Mouse (Mus musculus) activated CD4-positive, CD25-positive, alpha-beta regulatory T cell, adult 4 months (primary cell): ENCODE results near the gene Abcc12. TPM values are rescaled to one million over a fixed set of nuclear protein-coding genes. Genes with fewer than 3 reads are reported as not detected.

Source experiments
- ATAC-seq: one replicate; pipeline ENCODE4 v1.8.0; 2017
- polyA plus RNA-seq, 2 experiments: library from polyadenylated mRNA; unstranded; fragments of 100-300 nt; shearing (Covaris generic); gene quantifications; one replicate each; pipeline ENCODE4 v1.2.1; 2017

The Abcc12 gene
- polyA plus RNA-seq, 2 experiments from 2014 or later, result not detected

DNA sequence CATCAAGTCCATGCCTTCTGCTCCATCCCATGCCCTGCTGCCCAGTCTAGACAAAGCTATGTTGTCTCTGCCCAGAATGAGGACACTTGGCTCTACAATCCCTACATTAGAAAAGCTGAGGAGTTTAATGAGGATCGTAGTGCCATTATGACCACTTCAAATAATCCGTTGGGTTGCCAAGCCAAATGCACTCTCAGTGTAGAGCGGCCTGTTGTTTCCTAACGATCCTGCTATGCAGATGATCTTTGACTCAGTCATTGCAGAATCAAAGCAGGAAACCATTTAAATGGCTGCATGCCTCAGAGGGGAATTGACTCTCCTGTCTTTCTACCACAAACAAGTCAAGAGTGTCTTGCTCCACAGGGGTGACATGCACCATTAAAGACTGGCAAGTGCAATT lies 85.4 kb downstream of the Abcc12 start:
- no peak for ATAC-seq

- ATAC-seq, result no peak
Measured at GRCm38 (mm10) chr8:86493841-86494240, 86.6 kb downstream of the Abcc12 start.

- ATAC-seq, result no peak
Measured at GRCm38 (mm10) chr8:86485411-86485810, 95.1 kb downstream of the Abcc12 start.

- ATAC-seq, result no peak
Measured at GRCm38 (mm10) chr8:86484244-86484643, 96.2 kb downstream of the Abcc12 start.

DNA sequence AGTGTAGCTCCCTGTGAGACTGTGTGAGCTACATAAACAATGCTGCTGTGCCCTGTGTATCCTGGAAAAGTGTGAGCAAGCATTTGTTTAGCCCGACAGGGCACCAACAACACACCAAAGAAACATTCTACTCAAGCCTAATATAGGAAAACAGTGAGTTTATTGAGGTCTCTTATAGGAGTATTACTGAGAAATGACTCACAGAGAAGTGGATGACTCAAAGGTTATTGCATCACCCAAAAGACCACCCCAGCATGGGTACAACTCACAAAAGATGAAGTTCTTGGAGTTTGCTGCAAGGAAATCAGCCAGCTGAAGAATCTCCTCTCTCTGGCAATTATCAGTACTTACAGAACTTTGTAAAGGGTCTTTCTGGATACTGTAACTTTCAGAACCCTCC lies 98.4 kb downstream of the Abcc12 start:
- no peak for ATAC-seq

- no peak for ATAC-seq
Measured at GRCm38 (mm10) chr8:86475711-86476438, 104.6 kb downstream of the Abcc12 start.

- ATAC-seq, result no peak
Measured at GRCm38 (mm10) chr8:86474461-86474860, 106.0 kb downstream of the Abcc12 start.

DNA sequence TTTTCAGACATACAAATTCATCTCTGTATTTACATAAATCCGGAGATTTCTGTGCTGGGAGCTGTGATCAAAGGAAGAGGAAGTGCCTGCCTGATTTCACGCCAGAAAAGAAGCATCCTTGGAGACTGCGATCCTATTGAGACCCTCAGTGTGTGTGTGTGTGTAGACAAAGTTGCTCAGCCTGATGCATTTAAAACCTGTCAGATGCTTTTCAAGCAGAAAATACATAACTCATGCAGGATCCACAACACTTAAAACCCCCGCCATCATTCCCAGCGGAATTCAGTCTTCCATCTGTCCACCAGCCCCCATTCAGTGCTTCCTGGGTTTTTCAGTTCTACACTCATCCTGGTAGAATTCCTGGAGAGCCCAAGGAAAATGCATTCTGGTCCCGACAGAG lies 107.4 kb downstream of the Abcc12 start:
- no peak for ATAC-seq

DNA sequence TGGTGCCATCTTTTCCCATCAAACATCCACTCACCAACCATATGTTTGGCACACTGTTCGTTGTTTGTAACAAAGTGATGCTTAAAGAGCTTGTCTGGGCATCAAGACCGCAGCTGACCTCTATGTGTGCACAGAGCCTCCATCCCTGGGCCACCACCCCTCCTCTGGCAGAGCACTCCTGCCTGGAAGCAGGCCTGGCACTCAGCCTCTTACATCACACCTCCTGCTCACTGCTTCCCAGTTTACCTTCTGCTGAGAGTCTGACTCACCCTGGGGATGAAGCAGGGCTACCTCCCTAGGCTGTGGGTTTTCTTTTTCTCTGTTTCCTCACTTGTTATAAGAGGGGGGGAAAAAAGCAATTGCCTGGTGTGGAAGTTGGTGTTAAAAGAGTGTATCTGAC lies 109.8 kb downstream of the Abcc12 start:
- no peak for ATAC-seq

DNA sequence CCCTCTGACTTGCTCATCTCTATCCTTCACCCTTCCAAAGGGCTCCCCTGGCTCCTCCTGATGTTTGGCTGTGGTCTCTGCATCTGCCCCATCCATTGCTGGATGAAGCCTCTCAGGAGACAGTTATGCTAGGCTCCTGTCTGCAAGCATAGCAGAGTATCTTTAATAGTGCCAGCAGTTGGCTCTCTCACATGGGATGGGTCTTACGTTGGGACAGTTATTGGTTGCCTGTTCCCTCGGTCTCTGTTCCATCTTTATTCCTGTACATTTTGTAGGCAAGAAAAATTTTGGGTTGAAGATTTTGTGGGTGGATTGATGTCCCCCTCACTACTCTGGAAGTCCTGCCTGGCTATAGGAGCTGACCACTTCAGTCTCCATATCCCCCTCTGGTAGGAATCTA lies 117.3 kb downstream of the Abcc12 start:
- no peak for ATAC-seq

DNA sequence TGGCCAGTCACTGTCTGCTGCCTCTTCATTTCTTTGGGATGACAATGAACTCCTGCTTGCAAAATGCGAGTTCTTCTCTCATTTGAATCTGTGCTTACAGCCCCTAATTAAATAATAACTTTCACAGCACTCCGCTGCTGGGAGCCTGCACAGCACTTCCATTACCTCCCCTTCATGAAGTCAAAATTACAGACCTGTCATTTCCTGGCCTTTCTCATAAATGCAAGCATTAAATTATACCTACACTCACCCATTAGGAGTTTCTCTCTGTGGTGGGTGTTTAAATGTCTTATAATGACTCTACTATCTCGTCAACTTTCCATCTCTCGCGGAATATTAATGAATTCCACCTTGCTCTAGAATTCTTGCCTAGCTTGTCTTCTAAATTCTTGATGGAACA lies 120.1 kb downstream of the Abcc12 start:
- no peak for ATAC-seq

- ATAC-seq, result no peak
Measured at GRCm38 (mm10) chr8:86453697-86454480, 126.6 kb downstream of the Abcc12 start.

DNA sequence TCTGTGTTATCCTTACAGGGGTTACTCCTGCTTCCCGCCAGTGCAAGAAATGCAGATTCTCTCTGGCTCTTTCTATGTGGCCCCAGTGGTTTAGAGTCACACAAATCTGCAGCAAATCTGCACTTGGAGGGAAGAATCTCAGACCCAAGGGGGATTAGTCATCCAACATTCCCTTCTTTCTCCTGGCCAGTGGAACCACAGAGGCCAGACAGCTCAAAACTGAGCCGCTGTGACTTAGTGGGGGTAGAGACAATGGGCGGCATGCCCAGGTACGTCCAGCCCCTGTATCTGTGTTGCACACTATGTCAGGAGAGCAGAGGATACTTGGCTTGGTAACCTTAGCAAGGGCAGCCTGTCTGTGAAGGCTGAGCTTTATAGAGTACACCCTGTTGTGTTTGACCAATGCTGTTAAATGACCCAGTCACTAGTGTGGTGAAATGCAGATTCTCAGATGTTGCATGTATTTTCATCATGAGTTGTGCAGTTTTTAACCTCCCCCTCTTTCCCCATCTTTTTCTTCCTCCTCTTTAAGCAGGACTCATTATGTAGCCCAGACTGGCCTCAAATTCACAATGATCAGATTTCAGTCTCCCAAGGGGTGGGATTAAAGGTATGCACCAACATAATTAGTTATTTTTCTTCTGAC lies 130.5 kb downstream of the Abcc12 start:
- ATAC-seq, result no peak

DNA sequence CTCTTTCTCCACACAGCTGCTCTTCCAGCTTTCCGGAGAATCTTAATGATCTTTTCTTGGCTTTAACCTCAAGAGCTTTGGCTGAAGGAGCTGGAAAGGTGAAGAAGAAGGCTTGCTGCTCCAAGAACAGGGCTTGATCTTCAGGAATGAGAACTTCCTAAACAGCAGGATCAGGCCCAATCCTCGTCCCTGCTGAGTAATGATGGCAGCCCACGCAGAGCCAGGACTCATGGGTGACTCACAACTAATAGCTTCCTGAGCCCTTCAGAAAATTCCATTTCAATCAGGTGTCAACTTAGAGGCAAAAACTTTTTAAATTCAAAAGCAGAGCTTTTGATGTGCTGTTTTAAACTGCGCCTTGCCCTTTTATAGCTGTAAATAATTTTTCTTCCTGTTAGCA lies 135.0 kb downstream of the Abcc12 start:
- ATAC-seq, result no peak

- no peak for ATAC-seq
Measured at GRCm38 (mm10) chr8:86443744-86444143, 136.7 kb downstream of the Abcc12 start.

GRCm38 (mm10) chr8:86438983-86439299 lies 141.5 kb downstream of the Abcc12 start:
- no peak for ATAC-seq

DNA sequence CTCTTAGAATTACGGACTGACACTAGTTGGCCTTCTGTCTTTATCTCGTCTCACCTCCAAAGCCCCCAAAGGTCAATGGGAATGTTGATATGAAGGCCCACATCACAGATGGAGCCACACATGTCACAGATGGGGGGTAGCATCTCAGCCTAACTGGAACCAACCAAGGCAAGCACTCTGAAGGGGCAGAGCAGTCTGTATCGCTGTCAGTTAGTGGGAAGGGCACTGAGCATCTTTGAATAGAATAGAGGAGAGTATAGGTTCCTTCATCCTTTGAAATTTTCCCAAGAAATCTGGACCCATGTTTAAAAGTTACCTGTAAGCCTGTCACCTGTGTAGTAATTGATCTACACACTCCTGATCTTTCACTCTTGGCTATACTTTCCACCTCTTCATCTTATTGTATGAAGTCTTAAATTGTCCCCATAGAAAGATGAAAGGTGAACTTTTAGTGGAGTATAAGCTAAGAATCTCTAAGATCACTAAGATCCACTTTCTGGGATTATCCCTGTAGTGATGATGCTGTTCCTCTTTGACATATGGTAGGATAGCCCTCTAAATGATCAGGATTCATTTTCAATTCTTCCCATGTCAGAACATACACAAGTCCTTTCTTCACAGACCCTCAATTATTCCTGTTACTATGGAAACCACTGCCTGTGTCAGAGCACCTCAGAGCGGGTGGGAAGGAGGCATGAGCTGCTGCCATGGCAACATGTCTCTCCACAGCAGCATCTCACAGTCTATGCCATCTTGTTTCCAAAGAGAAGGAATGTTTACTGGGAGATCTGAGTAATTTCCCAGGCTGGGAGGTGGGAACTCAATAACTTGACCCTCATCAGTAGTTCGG lies 142.1 kb downstream of the Abcc12 start:
- ATAC-seq, result no peak

DNA sequence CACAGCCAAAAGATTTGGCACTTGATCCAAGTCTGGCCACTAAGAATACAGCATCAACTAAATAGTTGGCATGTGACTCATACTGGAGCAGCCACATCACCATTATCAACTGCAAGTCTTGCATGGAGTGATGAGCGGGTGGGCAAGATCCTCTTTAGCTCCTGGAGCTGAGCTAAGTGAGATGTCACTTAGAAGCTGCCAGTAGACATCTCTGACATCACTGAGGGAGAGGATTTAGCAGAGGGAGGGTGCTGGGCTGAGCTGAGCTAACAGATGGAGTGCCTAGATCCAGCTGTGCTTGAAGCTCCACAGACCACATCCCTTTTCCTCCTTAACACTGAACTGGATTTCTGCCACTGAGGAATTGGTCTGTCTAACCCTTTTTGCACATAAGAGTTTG lies 143.1 kb downstream of the Abcc12 start:
- no peak for ATAC-seq
